Mouse (Mus musculus): Measurements from ENCODE around the gene Entpd1. TPM values are rescaled to one million over a fixed set of nuclear protein-coding genes. Genes with fewer than 3 reads are reported as not detected.

The Entpd1 gene
- polyA plus RNA-seq, 1 experiment from 2014 or later = 3.7 TPM

GRCm38 (mm10) chr19:40684566-40684965, 72.4 kb downstream of the Entpd1 start:
- H3K27ac ChIP-seq = no peak overlapping the region
- 90% methylated on average over 7 of the region's 7 CpGs for WGBS
- H3K27me3 ChIP-seq (ENCODE audit: poor library complexity, severe bottlenecking) = no peaks in the 10 kb centered on the region
- H3K9me3 ChIP-seq = no peaks in the 10 kb centered on the region
- no peak overlapping the region for H3K4me3 ChIP-seq
- no peak for DNase-seq (ENCODE audit: extremely low spot score, low spot score)
- H3K4me1 ChIP-seq = no peaks in the 10 kb centered on the region
- H3K36me3 ChIP-seq (replicated peaks) = no peaks in the 10 kb centered on the region

- H3K36me3 ChIP-seq (replicated peaks) = no peaks in the 10 kb centered on the region
- WGBS = 87% methylated on average over 4 of the region's 4 CpGs
- H3K27ac ChIP-seq = no peak overlapping the region
Observed at GRCm38 (mm10) chr19:40687291-40687927, 75.2 kb downstream of the Entpd1 start.

DNA sequence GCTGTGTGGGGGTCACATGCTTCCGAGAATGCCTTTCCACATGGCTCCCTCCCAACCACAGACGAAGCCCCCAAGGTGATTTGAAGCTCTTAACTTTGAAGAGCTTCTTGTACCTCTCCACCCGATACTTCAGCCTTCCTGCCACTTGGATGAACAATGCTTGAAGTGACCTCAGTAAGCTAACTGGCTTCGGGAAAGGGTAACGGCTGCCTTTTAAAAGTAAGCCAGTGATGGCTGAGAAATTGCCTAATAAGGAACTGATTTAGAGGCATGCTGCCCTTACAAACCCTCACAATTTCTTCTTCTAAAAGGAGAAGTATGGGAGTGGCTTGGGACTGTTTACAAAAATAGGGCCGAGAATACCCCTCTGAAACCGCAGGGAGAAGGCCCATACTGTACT, 81.0 kb downstream of the Entpd1 start:
- H3K4me3 ChIP-seq = no peak overlapping the region
- no peak for DNase-seq (ENCODE audit: extremely low spot score, low spot score)
- no peaks in the 10 kb centered on the region for H3K9me3 ChIP-seq
- no peaks in the 10 kb centered on the region for H3K4me1 ChIP-seq
- no peak overlapping the region for H3K27ac ChIP-seq
- no peaks in the 10 kb centered on the region for H3K27me3 ChIP-seq (ENCODE audit: poor library complexity, severe bottlenecking)
- 88% methylated on average over 7 of the region's 7 CpGs for WGBS
- H3K36me3 ChIP-seq (replicated peaks) = no peaks in the 10 kb centered on the region

More at GRCm38 (mm10) chr19:40687291-40687927, 75.2 kb downstream of the Entpd1 start:
- Histone ChIP-seq H3K27me3 (ENCODE audit: poor library complexity, severe bottlenecking) (no peaks in the 10 kb centered on the region), H3K4me1 (no peaks in the 10 kb centered on the region), H3K9me3 (no peaks in the 10 kb centered on the region), H3K4me3 (no peak overlapping the region)
- no peak for DNase-seq (ENCODE audit: extremely low spot score, low spot score)

GRCm38 (mm10) chr19:40696116-40696515, 84.0 kb downstream of the Entpd1 start:
- Histone ChIP-seq H3K4me3 (no peak overlapping the region), H3K27ac (no peak overlapping the region), H3K4me1 (peaks cover 5% of the 10 kb centered on the region), H3K27me3 (ENCODE audit: poor library complexity, severe bottlenecking) (no peaks in the 10 kb centered on the region), H3K9me3 (no peaks in the 10 kb centered on the region), H3K36me3 (replicated peaks) (no peaks in the 10 kb centered on the region)
- no peak for DNase-seq (ENCODE audit: extremely low spot score, low spot score)
- 93% methylated on average over 6 of the region's 6 CpGs for WGBS

DNA sequence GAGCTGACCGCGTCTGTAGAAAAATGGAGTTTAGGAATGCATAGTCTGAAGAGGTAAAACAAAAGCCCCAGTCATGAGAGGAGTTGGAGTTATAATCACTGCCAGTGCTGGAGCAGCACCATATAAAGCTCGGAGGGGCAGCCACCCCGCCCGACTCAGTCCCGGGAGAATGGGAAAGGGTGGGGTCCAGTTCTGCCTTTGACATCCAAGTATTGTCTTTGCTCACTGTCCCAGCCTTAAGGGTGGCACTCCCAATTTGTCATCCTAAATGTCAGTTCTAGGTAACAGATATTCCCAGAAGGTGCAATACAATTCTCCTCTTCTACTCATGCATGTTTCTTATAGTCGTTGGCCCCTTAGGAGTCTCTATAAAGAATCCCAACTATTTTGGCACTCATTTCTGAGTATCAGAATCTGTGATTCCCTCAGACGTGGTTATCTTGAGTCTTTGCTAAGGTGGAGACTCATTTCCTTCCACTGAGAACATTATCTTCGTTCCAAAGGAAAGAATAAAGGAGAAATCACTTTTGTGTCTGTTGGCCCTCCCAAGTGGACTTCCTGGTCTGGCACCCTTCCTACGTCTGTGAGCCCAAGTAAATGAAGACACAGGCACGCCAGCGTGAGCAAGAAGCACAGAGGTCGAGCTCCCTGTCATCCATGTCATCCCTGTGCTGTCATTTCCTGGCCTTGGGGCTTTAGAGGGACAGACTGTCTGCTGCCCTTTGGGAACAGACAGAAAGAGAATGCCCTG, 86.1 kb downstream of the Entpd1 start:
- H3K9me3 ChIP-seq = no peaks in the 10 kb centered on the region
- no peaks in the 10 kb centered on the region for H3K27me3 ChIP-seq (ENCODE audit: poor library complexity, severe bottlenecking)
- 82% methylated on average over 13 of the region's 13 CpGs for WGBS
- no peaks in the 10 kb centered on the region for H3K36me3 ChIP-seq (replicated peaks)
- DNase-seq (ENCODE audit: extremely low spot score, low spot score) = no peak
- H3K4me1 ChIP-seq = peaks cover 10% of the 10 kb centered on the region
- no peak overlapping the region for H3K27ac ChIP-seq
- H3K4me3 ChIP-seq = no peak overlapping the region

- no peak overlapping the region for H3K4me3 ChIP-seq
- 61% methylated on average over 5 of the region's 5 CpGs for WGBS
- no peaks in the 10 kb centered on the region for H3K36me3 ChIP-seq (replicated peaks)
- no peak for DNase-seq (ENCODE audit: extremely low spot score, low spot score)
- no peaks in the 10 kb centered on the region for H3K9me3 ChIP-seq
- H3K4me1 ChIP-seq = peaks cover 10% of the 10 kb centered on the region
- H3K27me3 ChIP-seq (ENCODE audit: poor library complexity, severe bottlenecking) = no peaks in the 10 kb centered on the region
- no peak overlapping the region; the same call in 1 of the 2 replicates for H3K27ac ChIP-seq
Observed at GRCm38 (mm10) chr19:40699816-40700215, 87.7 kb downstream of the Entpd1 start.

DNA sequence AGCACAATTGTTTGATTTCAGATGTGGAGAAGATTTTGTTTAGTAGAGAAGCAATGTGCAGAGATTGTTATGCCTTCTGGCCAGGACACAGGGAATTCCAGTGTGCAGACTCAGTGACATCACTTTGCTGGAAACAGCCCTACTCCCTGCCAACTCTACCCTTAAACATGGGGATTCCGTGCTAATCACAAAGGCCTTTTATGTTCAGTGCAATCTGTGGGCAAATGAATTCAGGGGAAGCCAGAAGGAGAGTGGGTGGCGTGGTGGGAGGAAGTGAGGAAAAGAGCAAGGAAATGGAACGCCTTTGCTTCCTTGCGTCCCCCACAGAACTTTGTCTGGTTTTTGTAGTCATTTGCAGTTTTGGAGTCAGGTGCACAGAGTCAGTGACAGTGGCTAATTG, 90.2 kb downstream of the Entpd1 start:
- H3K9me3 ChIP-seq = no peaks in the 10 kb centered on the region
- 77% methylated on average over 4 of the region's 4 CpGs for WGBS
- H3K36me3 ChIP-seq (replicated peaks) = no peaks in the 10 kb centered on the region
- no peaks in the 10 kb centered on the region for H3K27me3 ChIP-seq (ENCODE audit: poor library complexity, severe bottlenecking)
- no peak overlapping the region for H3K27ac ChIP-seq
- no peak overlapping the region for H3K4me3 ChIP-seq
- peaks cover 10% of the 10 kb centered on the region for H3K4me1 ChIP-seq
- no peak for DNase-seq (ENCODE audit: extremely low spot score, low spot score)

- no peak overlapping the region for H3K27ac ChIP-seq
- 85% methylated on average over 16 of the region's 16 CpGs for WGBS
Observed at GRCm38 (mm10) chr19:40712889-40713628, 100.9 kb downstream of the Entpd1 start.

GRCm38 (mm10) chr19:40714700-40715099, 102.5 kb downstream of the Entpd1 start:
- DNase-seq (ENCODE audit: extremely low spot score, low spot score) = no peak
- 87% methylated on average over 5 of the region's 5 CpGs for WGBS
- Histone ChIP-seq H3K27ac (no peak overlapping the region), H3K36me3 (replicated peaks) (no peaks in the 10 kb centered on the region), H3K4me3 (no peak overlapping the region), H3K4me1 (no peaks in the 10 kb centered on the region), H3K27me3 (ENCODE audit: poor library complexity, severe bottlenecking) (no peaks in the 10 kb centered on the region), H3K9me3 (no peaks in the 10 kb centered on the region)

More at GRCm38 (mm10) chr19:40712889-40713628, 100.9 kb downstream of the Entpd1 start:
- Histone ChIP-seq H3K4me1 (no peaks in the 10 kb centered on the region), H3K27me3 (ENCODE audit: poor library complexity, severe bottlenecking) (no peaks in the 10 kb centered on the region), H3K9me3 (no peaks in the 10 kb centered on the region), H3K36me3 (replicated peaks) (no peaks in the 10 kb centered on the region), H3K4me3 (no peak overlapping the region)
- no peak for DNase-seq (ENCODE audit: extremely low spot score, low spot score)

DNA sequence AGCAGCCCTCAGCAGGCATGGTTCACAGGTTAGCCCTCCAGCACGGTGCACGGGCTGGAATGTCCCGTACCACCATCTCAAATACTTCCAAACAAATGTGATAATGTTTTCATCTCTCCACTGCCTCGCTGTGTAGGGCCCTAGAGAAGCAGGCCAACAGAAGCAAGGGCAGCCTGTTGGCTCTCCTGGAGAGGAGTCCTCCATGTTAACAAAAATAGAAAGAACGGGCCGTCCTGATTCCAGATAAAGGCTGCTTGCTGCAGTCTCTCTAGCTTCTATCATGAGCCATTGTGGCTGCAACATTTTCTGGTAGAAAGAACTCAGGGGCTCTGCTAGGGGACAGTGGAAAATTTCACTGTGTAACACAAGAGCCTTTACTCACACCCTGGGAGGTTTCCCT, 104.8 kb downstream of the Entpd1 start:
- H3K27me3 ChIP-seq (ENCODE audit: poor library complexity, severe bottlenecking) = no peaks in the 10 kb centered on the region
- no peaks in the 10 kb centered on the region for H3K9me3 ChIP-seq
- no peak overlapping the region for H3K4me3 ChIP-seq
- 84% methylated on average over 6 of the region's 6 CpGs for whole genome bisulfite sequencing
- DNase-seq (ENCODE audit: extremely low spot score, low spot score) = no peak
- H3K27ac ChIP-seq = no peak overlapping the region
- no peaks in the 10 kb centered on the region for H3K36me3 ChIP-seq (replicated peaks)
- peaks cover 6% of the 10 kb centered on the region for H3K4me1 ChIP-seq

- 58% methylated on average over 11 of the region's 11 CpGs for WGBS
- H3K9me3 ChIP-seq = no peaks in the 10 kb centered on the region
- no peaks in the 10 kb centered on the region for H3K36me3 ChIP-seq (replicated peaks)
- H3K27me3 ChIP-seq (ENCODE audit: poor library complexity, severe bottlenecking) = no peaks in the 10 kb centered on the region
- no peak overlapping the region for H3K27ac ChIP-seq
- DNase-seq (ENCODE audit: extremely low spot score, low spot score) = no peak
- no peak overlapping the region for H3K4me3 ChIP-seq
- peaks cover 9% of the 10 kb centered on the region for H3K4me1 ChIP-seq
Observed at GRCm38 (mm10) chr19:40719439-40720105, 107.4 kb downstream of the Entpd1 start.

DNA sequence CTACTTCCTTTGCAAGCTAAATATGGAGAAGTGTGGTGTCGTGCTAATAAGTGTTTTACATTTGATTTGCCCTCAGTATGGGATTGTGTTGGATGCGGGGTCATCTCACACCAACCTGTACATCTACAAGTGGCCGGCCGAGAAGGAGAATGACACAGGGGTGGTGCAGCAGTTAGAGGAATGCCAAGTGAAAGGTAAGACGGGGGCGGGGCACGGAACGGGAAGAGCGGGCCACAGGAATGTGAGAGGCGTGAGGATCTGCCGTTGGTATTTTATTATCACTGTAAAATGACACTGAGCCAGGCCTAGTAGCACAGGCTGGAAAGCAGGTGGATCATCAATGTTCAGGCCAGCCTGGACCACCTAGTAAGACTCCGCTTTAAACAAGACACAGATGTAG, 108.2 kb downstream of the Entpd1 start:
- no peak for DNase-seq (ENCODE audit: extremely low spot score, low spot score)
- H3K4me1 ChIP-seq = peaks cover 9% of the 10 kb centered on the region

More for the DNA sequence above, 108.2 kb downstream of the Entpd1 start:
- Histone ChIP-seq H3K36me3 (replicated peaks) (no peaks in the 10 kb centered on the region), H3K4me3 (no peak overlapping the region), H3K9me3 (no peaks in the 10 kb centered on the region), H3K27me3 (ENCODE audit: poor library complexity, severe bottlenecking) (no peaks in the 10 kb centered on the region), H3K27ac (no peak overlapping the region)
- WGBS = 86% methylated on average over 12 of the region's 12 CpGs

Measured in forebrain, embryonic 10.5 days (tissue).